Mouse (Mus musculus): ENCODE data around the gene Fxyd2.

The Fxyd2 gene

DNA sequence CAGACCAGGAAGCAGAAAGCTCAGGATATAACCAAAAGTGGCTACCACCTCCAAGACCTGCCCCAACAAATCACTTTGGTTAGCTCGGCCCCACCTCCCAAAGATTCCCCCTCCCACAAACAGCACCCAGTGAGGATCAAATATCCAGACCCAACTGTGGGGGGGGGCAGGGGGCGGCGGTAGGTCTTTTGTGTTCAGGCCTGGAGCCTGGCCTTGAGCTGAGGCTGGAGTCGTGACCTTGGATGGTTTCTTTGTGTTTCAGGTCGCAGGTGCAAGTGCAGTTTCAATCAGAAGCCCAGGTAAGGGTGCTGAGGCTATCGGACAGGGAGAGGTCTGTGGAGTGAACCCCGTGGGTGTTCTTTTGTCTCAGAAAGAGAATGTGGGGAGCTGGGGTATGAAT is 8.2 kb upstream of the Fxyd2 start:
- DNase-seq (ENCODE audit: low spot score in 2 of 2): no peak

- no peak for DNase-seq (ENCODE audit: low spot score in 2 of 2)
These were observed 4.3 kb upstream of the Fxyd2 start for GRCm38 (mm10) chr9:45395218-45395617.

DNA sequence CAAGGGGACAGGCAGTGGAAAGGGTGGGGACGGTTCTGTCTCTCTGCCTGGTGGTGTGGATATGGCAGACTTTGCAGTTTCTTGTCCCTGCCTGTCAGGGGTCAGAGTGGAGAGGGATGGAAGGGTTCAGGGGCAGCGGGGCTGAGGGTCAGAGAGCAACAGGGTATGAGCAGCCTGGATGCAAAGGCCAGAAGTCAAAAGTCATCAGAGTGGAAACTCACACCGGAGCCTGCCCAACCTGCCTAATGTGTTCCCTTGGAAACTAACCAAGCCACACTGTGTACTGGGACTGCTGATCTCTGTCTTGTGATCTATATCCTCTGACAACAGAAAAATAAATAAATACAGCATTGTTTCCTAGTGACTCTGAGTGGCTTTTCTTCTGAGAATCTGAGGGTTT is 3.7 kb upstream of the Fxyd2 start:
- DNase-seq (ENCODE audit: low spot score in 2 of 2): no peak

DNA sequence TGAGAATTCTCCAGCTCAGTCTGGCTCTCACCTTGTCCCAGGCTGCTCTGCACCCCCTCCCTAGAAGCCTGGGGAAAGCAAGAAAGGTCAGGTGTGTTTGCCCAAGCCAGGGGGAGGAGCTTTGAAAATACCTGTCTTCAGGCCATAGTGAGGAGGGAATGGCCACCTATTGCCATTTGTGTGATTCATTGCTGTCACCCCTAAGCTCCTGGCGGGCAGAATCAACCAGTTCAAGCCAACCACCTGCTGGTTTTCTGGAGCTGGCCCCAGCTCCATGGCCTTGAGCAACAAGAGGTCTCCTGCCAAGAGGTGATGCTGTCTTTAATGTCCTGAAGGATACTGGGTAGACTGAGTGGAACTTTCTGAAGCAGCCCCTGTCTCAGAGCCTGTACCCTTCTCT is 1.1 kb upstream of the Fxyd2 start:
- DNase-seq (ENCODE audit: low spot score in 2 of 2): no peak

DNA sequence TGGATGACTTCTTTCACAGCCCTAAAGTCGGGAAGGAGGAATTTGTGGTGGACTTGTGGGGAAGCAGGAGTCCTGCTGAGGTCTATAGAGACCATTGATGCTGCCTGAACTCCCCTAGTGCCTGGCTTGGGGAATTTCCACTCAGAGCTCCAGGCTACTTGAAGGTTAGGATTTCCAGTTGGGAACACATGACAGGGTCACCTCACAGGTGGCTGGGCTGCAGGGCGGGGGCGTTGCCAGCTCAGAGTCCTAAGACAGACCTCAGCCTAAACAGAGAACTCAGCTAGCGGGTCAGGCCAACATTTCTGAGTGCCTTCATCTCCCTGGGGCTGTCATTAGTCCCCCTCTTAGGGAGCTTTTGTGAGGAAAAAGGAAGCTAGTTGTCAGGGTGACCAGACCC is 2.4 kb downstream of the Fxyd2 start:
- DNase-seq (ENCODE audit: low spot score in 2 of 2): no peak

- DNase-seq (ENCODE audit: low spot score in 2 of 2): no peak
These were observed 3.5 kb downstream of the Fxyd2 start for GRCm38 (mm10) chr9:45402957-45403356.

GRCm38 (mm10) chr9:45405694-45406093 is 6.2 kb downstream of the Fxyd2 start:
- no peak for DNase-seq (ENCODE audit: low spot score in 2 of 2)

DNA sequence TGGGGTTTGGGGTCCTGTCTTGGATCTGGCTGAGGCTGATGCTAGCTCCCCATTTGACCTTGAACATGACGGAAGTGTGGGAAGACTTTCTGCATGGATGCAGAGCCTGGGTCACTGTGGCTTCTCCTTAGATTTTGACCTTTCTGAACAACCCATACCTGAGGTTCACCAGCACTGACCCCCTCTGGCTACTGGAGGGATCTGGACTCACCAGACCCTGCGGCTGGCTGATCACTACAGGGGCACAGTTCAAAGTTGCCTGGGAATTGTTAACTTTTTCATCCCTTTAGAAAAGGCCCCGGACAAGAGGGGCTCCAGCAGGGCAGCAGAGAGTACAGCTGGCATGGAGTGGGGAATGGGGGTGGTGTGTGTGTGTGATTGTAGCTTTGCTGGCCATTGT is 7.3 kb downstream of the Fxyd2 start:
- DNase-seq (ENCODE audit: low spot score in 2 of 2): no peak

DNA sequence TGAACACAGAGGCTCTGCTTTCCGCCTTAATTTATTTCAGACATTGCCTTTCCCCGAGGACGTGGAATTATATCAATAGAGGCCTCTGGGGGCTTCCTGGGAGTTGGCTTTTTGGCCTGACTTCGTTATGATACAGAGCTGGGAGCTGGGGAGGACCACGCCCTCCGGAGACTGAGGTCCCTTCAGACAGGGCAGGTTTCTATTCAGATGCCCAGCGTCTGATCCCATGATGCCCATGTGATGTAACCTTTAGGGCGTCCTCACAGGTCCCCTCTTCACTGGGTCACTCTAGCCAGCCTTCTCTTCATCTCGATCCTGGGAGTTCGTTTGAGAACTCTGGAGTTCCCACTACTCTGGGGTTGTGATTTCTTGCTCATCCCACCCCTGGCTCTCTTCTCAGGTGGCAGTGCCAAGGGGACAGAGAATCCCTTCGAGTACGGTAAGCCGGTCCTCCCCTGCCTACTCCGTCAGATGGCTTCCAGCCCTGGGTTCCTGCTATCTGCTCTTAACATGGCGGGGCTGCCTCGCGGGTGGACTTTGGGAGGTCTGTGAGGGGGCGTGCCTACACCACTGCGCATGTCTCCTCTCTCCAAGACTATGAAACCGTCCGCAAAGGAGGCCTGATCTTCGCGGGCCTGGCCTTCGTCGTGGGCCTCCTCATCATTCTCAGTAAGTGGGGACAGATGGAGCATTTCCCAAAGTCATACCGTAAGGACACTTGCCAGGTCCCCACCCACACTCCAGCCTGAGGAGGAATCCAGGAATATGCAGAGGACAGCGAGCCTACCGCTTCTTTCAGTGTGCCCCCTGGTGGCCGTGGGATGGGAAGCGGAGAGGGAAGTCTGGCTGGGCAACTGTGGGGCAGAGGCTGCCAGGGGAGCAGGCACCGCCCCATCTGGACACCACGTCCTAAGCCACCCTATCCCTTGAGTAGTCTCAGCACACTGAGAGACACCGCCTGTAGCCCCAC is 8.5 kb downstream of the Fxyd2 start:
- peak in 1 of 2 experiments; percentile 41 for DNase-seq (ENCODE audit: low spot score in 2 of 2)

DNA sequence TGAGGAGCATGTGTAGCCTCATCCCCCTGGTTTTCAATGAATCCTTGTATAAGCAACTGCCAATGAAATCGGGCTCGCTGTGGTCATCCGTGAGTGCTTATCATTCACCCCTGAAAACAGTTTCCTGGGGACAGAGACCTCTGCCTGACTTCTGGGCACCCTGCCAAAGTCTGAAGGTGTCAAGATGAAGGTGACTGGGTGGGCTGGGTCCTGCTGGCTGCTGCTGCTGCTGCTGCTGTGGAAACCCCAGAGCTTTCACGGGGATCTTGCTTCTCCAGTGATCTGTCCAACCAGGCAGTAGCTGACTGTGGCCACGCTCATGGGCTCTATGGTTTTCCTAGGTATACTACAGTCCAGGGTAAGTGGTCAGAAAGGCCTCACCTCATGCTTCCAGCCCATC is 10.7 kb downstream of the Fxyd2 start:
- DNase-seq (ENCODE audit: low spot score in 2 of 2): no peak

- DNase-seq (ENCODE audit: low spot score in 2 of 2): no peak
These were observed 11.1 kb downstream of the Fxyd2 start for GRCm38 (mm10) chr9:45410614-45411013.

- no peak for DNase-seq (ENCODE audit: low spot score in 2 of 2)
These were observed 11.6 kb downstream of the Fxyd2 start for GRCm38 (mm10) chr9:45411111-45411510.

DNA sequence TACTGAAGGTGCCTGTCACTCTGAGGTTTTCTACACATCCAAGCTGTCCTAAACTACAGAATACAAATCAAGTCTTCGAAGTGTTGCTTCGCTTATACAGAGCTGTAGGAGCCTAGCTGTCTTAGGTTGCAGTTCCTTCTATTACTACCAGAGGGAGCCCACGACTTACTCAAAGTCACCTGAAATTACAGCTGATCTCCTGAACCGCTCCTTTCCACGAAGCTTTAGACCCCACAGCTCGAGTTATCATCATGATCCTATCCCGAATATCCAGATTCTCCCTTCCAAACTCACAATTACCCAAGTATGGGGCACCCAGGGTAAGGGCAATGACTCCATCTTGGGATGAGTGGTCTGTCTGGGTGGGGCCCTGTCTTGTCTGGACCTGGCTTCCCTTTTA is 12.3 kb downstream of the Fxyd2 start:
- no peak for DNase-seq (ENCODE audit: low spot score in 2 of 2)

- peak; percentile 66 to 82 for DNase-seq (ENCODE audit: low spot score in 2 of 2)
These were observed 12.8 kb downstream of the Fxyd2 start for GRCm38 (mm10) chr9:45412287-45412686.

- DNase-seq (ENCODE audit: low spot score in 2 of 2): no peak
These were observed 13.4 kb downstream of the Fxyd2 start for GRCm38 (mm10) chr9:45412700-45413477.

- peak in 1 of 2 experiments; percentile 9 for DNase-seq (ENCODE audit: low spot score in 2 of 2)
These were observed 14.1 kb downstream of the Fxyd2 start for GRCm38 (mm10) chr9:45413478-45414140.

GRCm38 (mm10) chr9:45415912-45416311 is 16.4 kb downstream of the Fxyd2 start:
- peak in 1 of 2 experiments; percentile 29 for DNase-seq (ENCODE audit: low spot score in 2 of 2)

DNA sequence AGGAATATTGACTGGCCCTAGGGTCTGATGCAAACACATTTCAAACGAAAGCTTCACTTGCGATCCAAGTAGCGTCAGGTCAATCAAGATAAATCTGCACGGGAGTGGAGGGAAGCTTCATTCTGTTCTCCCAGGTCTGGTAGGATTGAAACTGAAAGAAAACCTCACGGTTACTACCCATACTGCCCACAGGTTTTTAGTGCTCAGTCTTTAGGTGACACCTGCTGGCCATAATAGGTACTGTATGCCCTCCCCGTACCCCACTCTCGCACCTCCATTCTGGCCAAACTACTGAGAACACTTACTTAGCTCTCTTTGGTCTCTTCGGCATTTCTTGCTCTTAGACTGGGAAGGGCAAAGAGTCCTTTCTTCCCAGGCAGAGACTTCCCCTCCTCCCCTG is 17.8 kb downstream of the Fxyd2 start:
- peak; percentile 18 to 57 for DNase-seq (ENCODE audit: low spot score in 2 of 2)

- no peak for DNase-seq (ENCODE audit: low spot score in 2 of 2)
These were observed 18.8 kb downstream of the Fxyd2 start for GRCm38 (mm10) chr9:45418252-45418651.

GRCm38 (mm10) chr9:45421209-45421608 is 21.7 kb downstream of the Fxyd2 start:
- no peak for DNase-seq (ENCODE audit: low spot score in 2 of 2)

- DNase-seq (ENCODE audit: low spot score in 2 of 2): no peak
These were observed 23.4 kb downstream of the Fxyd2 start for GRCm38 (mm10) chr9:45422761-45423298.

- DNase-seq (ENCODE audit: low spot score in 2 of 2): no peak
These were observed 27.0 kb downstream of the Fxyd2 start, which contains the start of gene Dscaml1 for GRCm38 (mm10) chr9:45426456-45426855. Gene Dscaml1 (plus strand): TSS chr9:45426628.

Data from spleen, postnatal 14 days (tissue).